Mouse (Mus musculus): ENCODE measurements around the gene Tmem126a. TPM values are rescaled to one million over a fixed set of nuclear protein-coding genes. Genes with fewer than 3 reads are reported as not detected.
A peak's percentile ranks its signal among the peaks of the same experiment; 100 is the strongest.

The Tmem126a gene
- polyA plus RNA-seq, 1 experiment = 0.98 TPM

DNA sequence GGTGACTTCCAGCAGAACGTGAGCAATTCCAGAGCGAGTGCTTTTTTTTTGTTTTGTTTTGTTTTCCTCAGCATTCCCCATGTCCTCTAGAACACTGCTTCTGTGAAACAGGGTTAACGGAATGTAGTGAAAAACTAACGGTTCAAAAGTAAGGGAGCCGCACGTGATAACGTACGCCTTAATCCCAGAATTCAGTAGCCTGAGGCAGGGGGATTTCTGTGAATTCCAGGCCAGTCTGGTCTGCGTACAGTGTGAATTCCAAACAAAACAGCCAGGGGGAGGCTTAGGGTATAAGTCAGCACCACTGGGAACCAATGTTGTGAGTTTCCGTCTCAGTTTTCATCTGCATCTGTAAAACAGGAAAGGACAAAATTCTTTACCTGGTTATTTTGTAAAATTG, 488 bp upstream of the Tmem126a start:
- TF ChIP-seq GATA1 (IDR thresholded peaks at IDR 0.05; ENCODE audit: low read length) = no peak
- peaks cover 38% of the 10 kb centered on the region for H3K4me1 ChIP-seq (ENCODE audit: control insufficient read depth)
- peak overlapping the region; percentile 82 for H3K4me3 ChIP-seq (replicated peaks)
- no peaks in the 10 kb centered on the region for H3K9me3 ChIP-seq (ENCODE audit: control insufficient read depth, low read length)
- peaks cover 7% of the 10 kb centered on the region; the same call in 1 of the 2 replicates for H3K27me3 ChIP-seq (ENCODE audit: control insufficient read depth)
- H3K36me3 ChIP-seq (ENCODE audit: control insufficient read depth) = peaks cover 27% of the 10 kb centered on the region

DNA sequence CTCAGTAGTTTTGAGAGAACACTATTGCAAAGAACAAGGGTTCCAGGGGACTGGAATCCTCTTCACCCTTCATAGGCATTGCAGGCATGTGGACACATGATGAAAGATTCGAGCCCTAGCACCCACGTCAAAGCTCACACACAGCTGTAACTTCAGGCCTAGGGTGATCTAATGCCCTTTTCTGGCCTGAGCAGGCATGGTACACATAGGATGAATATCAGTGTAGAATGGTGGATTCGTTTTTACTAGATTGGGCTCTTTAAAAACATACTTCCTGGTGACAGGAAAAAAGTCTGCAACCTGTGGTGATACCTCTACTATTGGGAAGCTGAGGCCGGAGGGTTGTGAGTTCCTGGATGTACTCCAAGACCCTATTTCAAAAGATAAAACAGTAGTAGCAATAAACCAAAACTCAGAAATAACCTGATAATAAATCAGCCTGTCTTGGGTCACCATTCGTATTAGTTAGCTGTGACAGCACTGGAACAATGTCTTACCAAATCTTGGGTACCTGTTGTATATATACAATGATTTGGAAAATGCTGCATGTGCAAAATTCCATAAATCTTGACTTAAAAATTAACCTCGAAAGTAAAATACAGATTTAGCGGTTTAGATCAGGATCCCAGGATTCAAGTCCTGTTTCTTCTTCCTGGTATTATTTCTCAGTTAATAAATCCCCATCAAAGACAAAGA, 732 bp downstream of the Tmem126a start:
- H3K36me3 ChIP-seq (ENCODE audit: control insufficient read depth) = peaks cover 39% of the 10 kb centered on the region
- H3K27me3 ChIP-seq (ENCODE audit: control insufficient read depth) = peaks cover 7% of the 10 kb centered on the region; the same call in 1 of the 2 replicates
- no peaks in the 10 kb centered on the region for H3K9me3 ChIP-seq (ENCODE audit: control insufficient read depth, low read length)
- TF ChIP-seq GATA1 (IDR thresholded peaks at IDR 0.05; ENCODE audit: low read length) (no peak), TAL1 (IDR thresholded peaks at IDR 0.05; ENCODE audit: low read length) (no peak)
- peaks cover 36% of the 10 kb centered on the region for H3K4me1 ChIP-seq (ENCODE audit: control insufficient read depth)
- H3K4me3 ChIP-seq (replicated peaks) = peak overlapping the region; percentile 82

DNA sequence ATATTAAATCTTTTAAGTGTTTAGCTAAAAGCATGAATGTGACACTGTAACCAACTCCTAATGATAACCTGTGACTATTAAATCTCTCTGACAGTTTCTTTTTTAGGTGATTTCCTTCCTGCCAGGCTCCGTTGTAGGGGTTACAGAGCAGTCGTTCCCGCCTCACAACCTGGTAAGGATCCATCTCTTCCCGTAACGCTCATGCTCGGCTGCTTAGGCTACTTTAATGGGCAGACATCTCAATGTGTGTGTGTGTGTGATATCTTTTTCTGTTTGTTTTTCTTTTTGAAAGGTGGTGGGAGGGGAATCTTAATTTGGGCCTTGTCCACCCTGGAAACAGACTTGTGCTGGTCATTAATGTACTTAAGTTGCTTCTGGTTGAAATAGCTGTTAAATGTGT, 12.8 kb downstream of the Tmem126a start:
- Histone ChIP-seq H3K36me3 (ENCODE audit: control insufficient read depth) (peaks cover 41% of the 10 kb centered on the region), H3K27me3 (ENCODE audit: control insufficient read depth) (no peaks in the 10 kb centered on the region), H3K4me3 (replicated peaks) (peak overlapping the region; percentile 99), H3K4me1 (ENCODE audit: control insufficient read depth) (peaks cover 16% of the 10 kb centered on the region), H3K9me3 (ENCODE audit: control insufficient read depth, low read length) (no peaks in the 10 kb centered on the region)
- TF ChIP-seq TAL1 (IDR thresholded peaks at IDR 0.05; ENCODE audit: low read length) (no peak), GATA1 (IDR thresholded peaks at IDR 0.05; ENCODE audit: low read length) (no peak)

DNA sequence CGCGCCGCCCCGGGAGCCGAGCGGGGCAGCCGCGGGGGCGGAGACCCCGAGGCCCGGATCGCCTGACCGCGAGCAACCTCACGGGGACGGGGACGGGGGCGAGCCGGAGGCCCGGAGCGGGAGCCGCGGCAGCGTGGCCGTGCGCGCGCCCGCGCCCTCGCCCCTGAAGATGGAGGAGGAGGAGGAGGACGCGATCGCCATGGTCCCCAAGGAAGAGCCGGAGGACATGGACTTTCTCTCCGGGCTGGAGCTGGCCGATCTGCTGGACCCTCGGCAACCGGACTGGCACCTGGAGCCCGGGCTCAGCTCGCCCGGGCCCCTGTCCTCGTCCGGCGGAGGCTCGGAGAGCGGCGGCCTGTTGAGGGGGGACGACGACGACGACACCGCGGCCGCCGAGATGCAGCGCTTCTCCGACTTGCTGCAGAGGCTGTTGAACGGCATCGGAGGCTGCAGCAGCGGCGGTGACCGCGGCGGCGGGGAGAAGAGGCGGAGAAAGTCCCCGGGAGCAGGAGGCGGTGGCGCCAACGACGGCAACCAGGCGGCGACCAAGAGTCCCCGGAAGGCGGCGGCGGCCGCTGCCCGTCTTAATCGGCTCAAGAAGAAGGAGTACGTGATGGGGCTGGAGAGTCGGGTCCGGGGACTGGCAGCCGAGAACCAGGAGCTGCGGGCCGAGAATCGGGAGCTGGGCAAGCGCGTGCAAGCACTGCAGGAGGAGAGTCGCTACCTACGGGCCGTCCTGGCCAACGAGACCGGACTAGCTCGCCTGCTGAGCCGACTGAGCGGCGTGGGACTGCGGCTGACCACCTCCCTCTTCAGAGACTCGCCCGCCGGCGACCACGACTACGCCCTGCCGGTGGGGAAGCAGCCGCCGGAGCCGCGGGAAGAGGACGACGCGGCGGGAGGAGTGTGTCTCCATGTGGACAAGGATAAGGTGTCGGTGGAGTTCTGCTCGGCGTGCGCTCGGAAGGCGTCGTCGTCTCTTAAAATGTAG, 13.6 kb downstream of the Tmem126a start:
- peaks cover 16% of the 10 kb centered on the region for H3K4me1 ChIP-seq (ENCODE audit: control insufficient read depth)
- H3K36me3 ChIP-seq (ENCODE audit: control insufficient read depth) = peaks cover 33% of the 10 kb centered on the region
- peak overlapping the region; percentile 99 for H3K4me3 ChIP-seq (replicated peaks)
- no peaks in the 10 kb centered on the region for H3K27me3 ChIP-seq (ENCODE audit: control insufficient read depth)
- H3K9me3 ChIP-seq (ENCODE audit: control insufficient read depth, low read length) = no peaks in the 10 kb centered on the region
- no peak for TF ChIP-seq GATA1 (IDR thresholded peaks at IDR 0.05; ENCODE audit: low read length)
- TF ChIP-seq TAL1 (IDR thresholded peaks at IDR 0.05; ENCODE audit: low read length) = no peak

DNA sequence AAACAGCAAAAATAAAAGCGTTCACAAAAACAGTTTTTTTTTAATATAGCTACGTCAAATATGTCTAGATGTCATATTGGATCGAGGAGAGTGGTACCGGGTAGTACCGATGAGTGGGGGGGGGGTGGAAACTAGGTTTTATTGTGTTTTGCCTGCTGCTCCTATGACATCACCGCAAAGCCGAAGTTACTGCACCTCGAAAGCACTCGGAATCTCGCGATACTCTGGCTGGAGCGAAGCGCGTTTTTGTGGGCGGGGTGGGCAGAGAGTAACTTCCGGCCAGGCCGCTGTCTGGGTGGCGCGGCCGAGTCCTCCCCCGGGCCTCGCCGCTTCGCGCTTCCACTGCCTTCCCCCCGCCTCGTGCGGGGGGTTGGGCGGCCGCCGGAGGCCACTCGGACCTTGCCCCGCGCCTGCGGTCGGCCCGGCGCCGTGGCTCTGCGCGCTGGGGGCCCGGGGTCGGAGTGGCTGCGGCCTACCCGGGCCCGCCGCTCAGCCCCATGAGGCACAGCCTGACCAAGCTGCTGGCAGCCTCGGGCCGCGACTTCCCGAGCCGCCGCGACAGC, 14.4 kb downstream of the Tmem126a start, which contains the start of gene Crebzf:
TSS of gene Crebzf (plus strand) at position 212 of the 563 bp plus-strand sequence.
- no peaks in the 10 kb centered on the region for H3K9me3 ChIP-seq (ENCODE audit: control insufficient read depth, low read length)
- H3K4me1 ChIP-seq (ENCODE audit: control insufficient read depth) = peaks cover 16% of the 10 kb centered on the region
- H3K36me3 ChIP-seq (ENCODE audit: control insufficient read depth) = peaks cover 25% of the 10 kb centered on the region
- TF ChIP-seq TAL1 (IDR thresholded peaks at IDR 0.05; ENCODE audit: low read length) (no peak), GATA1 (IDR thresholded peaks at IDR 0.05; ENCODE audit: low read length) (no peak)
- no peaks in the 10 kb centered on the region for H3K27me3 ChIP-seq (ENCODE audit: control insufficient read depth)
- H3K4me3 ChIP-seq (replicated peaks) = peak within 1 kb of the TSS; percentile 99

DNA sequence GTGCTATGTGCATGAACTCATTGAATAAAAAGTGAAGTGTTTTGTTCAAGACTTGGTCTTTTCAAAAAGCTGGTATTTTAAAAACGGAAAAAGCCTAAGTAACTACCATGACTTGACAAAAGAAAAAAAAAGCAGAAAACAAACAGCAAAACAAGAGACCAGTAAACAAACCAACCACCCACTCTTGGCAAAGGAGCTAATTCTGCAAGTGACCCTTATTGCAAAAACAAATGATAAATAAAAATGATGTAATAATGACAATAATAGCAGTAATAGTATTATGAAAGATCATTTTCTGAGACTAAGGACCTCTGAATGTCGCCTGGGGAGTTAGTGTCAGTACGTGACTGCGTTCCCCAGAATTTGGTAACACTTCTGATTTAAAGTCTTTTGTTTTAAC, 15.0 kb downstream of the Tmem126a start:
- H3K36me3 ChIP-seq (ENCODE audit: control insufficient read depth) = peaks cover 20% of the 10 kb centered on the region
- peaks cover 16% of the 10 kb centered on the region for H3K4me1 ChIP-seq (ENCODE audit: control insufficient read depth)
- TF ChIP-seq TAL1 (IDR thresholded peaks at IDR 0.05; ENCODE audit: low read length) (no peak), GATA1 (IDR thresholded peaks at IDR 0.05; ENCODE audit: low read length) (no peak)
- H3K9me3 ChIP-seq (ENCODE audit: control insufficient read depth, low read length) = no peaks in the 10 kb centered on the region
- H3K27me3 ChIP-seq (ENCODE audit: control insufficient read depth) = no peaks in the 10 kb centered on the region
- H3K4me3 ChIP-seq (replicated peaks) = peak overlapping the region; percentile 99

DNA sequence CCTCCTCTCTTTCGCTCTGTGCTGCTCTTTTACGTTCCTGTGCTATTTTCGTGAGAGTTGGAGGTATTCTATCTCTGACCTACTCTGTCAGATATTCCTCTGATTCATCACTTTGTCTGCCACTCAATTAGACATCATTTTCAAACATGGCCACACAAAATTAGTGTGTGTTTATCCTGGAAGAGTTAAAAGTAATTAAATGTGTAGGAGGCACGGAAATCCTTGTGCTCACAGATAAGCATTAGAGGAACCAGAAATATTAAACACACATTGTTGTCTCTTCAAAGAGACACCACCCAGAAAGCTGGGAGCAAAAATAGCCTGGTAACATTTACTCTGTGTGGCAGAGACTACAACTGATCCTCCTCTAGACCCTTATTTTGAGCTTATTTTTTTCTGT, 17.0 kb downstream of the Tmem126a start:
- no peak for TF ChIP-seq GATA1 (IDR thresholded peaks at IDR 0.05; ENCODE audit: low read length)
- no peak for TF ChIP-seq TAL1 (IDR thresholded peaks at IDR 0.05; ENCODE audit: low read length)
- peaks cover 6% of the 10 kb centered on the region for H3K36me3 ChIP-seq (ENCODE audit: control insufficient read depth)
- H3K9me3 ChIP-seq (ENCODE audit: control insufficient read depth, low read length) = no peaks in the 10 kb centered on the region
- no peaks in the 10 kb centered on the region for H3K27me3 ChIP-seq (ENCODE audit: control insufficient read depth)
- no peak overlapping the region for H3K4me3 ChIP-seq (replicated peaks)
- peaks cover 9% of the 10 kb centered on the region for H3K4me1 ChIP-seq (ENCODE audit: control insufficient read depth)

DNA sequence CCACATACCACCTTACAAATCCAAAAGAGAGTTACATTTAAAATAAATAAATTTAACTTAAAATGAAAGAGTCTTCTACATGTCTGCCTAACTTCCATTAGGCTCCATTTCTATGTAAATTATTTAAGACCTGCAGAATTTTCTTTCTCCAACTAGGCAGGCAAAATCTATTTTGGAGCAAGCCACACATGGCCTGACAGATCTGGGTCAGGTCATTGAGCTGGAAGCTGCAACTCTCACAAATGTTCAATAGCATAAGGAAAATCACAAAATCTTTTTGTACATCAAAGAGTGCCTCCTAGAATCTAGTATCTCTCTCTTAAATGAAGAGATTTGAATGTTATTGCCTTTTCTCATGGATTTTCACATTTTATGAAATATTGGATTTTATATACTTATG, 24.8 kb downstream of the Tmem126a start:
- peaks cover 7% of the 10 kb centered on the region for H3K27me3 ChIP-seq (ENCODE audit: control insufficient read depth)

DNA sequence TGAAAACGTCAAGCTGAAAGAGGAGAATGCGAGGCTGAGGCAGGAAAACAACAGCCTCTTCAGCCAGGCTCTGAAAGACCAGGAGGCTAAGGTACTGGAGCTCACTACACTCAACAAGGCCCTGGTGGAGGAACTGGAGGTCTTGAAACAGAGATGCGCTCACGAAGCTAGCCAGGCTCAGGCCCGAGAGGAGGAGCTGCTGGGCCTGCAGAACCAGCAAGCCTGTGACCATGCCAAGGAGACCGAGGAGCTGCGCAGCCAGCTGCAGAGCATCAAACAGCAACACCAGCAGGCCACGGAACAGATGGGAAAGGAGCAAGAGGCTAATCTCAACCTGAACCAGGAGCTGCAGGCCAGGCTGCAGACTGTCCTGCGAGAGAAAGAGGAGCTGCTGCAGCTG, 30.0 kb downstream of the Tmem126a start:
- no peaks in the 10 kb centered on the region for H3K36me3 ChIP-seq (ENCODE audit: control insufficient read depth)
- H3K4me1 ChIP-seq (ENCODE audit: control insufficient read depth) = peaks cover 6% of the 10 kb centered on the region
- no peak overlapping the region for H3K4me3 ChIP-seq (replicated peaks)
- peaks cover 14% of the 10 kb centered on the region for H3K27me3 ChIP-seq (ENCODE audit: control insufficient read depth)
- no peaks in the 10 kb centered on the region; the same call in 1 of the 2 replicates for H3K9me3 ChIP-seq (ENCODE audit: control insufficient read depth, low read length)
- TF ChIP-seq TAL1 (IDR thresholded peaks at IDR 0.05; ENCODE audit: low read length) (no peak), GATA1 (IDR thresholded peaks at IDR 0.05; ENCODE audit: low read length) (no peak)

More for the DNA sequence above, 24.8 kb downstream of the Tmem126a start:
- TF ChIP-seq GATA1 (IDR thresholded peaks at IDR 0.05; ENCODE audit: low read length) (no peak), TAL1 (IDR thresholded peaks at IDR 0.05; ENCODE audit: low read length) (no peak)
- no peaks in the 10 kb centered on the region for H3K36me3 ChIP-seq (ENCODE audit: control insufficient read depth)
- H3K9me3 ChIP-seq (ENCODE audit: control insufficient read depth, low read length) = no peaks in the 10 kb centered on the region; the same call in 1 of the 2 replicates
- H3K4me3 ChIP-seq (replicated peaks) = no peak overlapping the region
- H3K4me1 ChIP-seq (ENCODE audit: control insufficient read depth) = no peaks in the 10 kb centered on the region
